Mouse (Mus musculus): ENCODE measurements around the gene Mtmr10. TPM values are rescaled to one million over a fixed set of nuclear protein-coding genes. Genes with fewer than 3 reads are reported as not detected.

Mtmr10 gene
- polyA plus RNA-seq, 1 experiment = 15.2 TPM

DNA sequence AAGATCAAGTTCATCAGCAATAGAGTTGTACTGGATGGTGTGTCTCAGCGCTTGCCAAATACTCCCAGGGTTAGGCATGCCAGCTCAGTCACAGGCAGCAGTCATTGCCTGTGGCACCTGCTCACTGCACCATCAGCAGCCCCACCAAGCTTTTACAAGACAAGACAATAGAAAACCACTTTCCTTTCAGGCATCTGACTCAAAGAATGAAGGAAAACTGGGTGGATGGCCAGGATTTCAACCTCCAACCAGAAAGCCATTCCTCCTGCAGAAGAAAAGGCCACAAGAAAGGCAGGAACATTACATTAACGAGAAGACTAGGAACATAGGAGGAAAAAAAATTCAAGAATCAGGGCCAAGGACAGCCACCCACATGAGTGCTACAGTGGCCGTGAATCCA lies 33.7 kb upstream of the Mtmr10 start:
- Histone ChIP-seq H3K36me3 (ENCODE audit: control insufficient read depth, insufficient read depth, low read length, poor library complexity, severe bottlenecking) (no peaks in the 10 kb centered on the region), H3K27ac (ENCODE audit: insufficient read depth, low read length) (no peak overlapping the region), H3K4me3 (ENCODE audit: low read depth, low read length) (no peak overlapping the region), H3K4me1 (ENCODE audit: control insufficient read depth, insufficient read depth, low read length) (no peaks in the 10 kb centered on the region), H3K9ac (ENCODE audit: low read depth, poor library complexity, severe bottlenecking) (no peak overlapping the region), H3K27me3 (ENCODE audit: control insufficient read depth, insufficient read depth, low read length, poor library complexity, severe bottlenecking) (no peaks in the 10 kb centered on the region), H3K9me3 (replicated peaks; ENCODE audit: control insufficient read depth, insufficient read depth, low read length, poor library complexity, severe bottlenecking) (no peaks in the 10 kb centered on the region)
- TF ChIP-seq EP300 (IDR thresholded peaks at IDR 0.05; ENCODE audit: insufficient read depth, low read depth, low read length) = no peak
- no peak for TF ChIP-seq CTCF (IDR thresholded peaks at IDR 0.05; ENCODE audit: low read depth, low read length)
- no peak for TF ChIP-seq POLR2A (IDR thresholded peaks at IDR 0.05; ENCODE audit: insufficient read depth, low read length)

DNA sequence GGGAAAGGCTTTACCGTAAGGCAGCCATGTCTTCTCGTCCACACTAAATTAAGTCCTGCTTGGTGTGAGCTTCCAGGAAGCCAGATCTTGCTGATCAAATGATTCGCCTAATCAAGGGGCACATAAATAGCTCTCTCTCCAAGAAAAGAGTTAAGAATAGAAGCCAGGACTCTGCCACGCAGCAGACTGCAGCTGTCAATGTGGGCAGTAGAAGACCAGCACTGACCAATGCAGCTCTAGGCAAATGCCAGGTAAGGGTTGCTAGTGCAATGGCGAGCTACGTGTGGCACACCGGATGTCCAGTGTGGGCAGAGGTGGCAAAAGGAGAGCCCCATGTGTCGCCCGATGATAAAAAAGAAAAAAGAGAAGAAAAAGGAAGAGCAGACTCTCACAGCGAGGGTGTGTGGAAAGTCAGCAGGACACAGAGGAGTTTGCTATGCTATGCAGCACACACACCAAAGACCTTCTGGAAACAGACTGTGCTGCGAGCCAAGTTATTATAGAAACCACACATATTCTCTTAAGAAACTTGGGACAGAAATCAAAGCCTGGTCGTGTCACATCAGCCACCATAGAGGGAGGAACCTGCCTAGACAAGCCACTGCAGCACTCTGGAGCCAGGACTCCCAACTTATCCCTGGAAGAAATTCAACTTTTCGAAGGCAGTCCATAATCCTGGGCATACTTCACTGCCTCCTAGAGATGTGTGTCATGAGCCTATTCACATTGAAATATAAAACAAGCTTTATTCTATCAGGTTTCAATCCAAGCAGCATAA lies 21.8 kb upstream of the Mtmr10 start:
- Histone ChIP-seq H3K9me3 (replicated peaks; ENCODE audit: control insufficient read depth, insufficient read depth, low read length, poor library complexity, severe bottlenecking) (no peaks in the 10 kb centered on the region; the same call in none of the 2 replicates), H3K27ac (ENCODE audit: insufficient read depth, low read length) (no peak overlapping the region), H3K36me3 (ENCODE audit: control insufficient read depth, insufficient read depth, low read length, poor library complexity, severe bottlenecking) (no peaks in the 10 kb centered on the region), H3K4me3 (ENCODE audit: low read depth, low read length) (no peak overlapping the region), H3K4me1 (ENCODE audit: control insufficient read depth, insufficient read depth, low read length) (no peaks in the 10 kb centered on the region), H3K27me3 (ENCODE audit: control insufficient read depth, insufficient read depth, low read length, poor library complexity, severe bottlenecking) (no peaks in the 10 kb centered on the region), H3K9ac (ENCODE audit: low read depth, poor library complexity, severe bottlenecking) (no peak overlapping the region)
- no peak for TF ChIP-seq POLR2A (IDR thresholded peaks at IDR 0.05; ENCODE audit: insufficient read depth, low read length)

DNA sequence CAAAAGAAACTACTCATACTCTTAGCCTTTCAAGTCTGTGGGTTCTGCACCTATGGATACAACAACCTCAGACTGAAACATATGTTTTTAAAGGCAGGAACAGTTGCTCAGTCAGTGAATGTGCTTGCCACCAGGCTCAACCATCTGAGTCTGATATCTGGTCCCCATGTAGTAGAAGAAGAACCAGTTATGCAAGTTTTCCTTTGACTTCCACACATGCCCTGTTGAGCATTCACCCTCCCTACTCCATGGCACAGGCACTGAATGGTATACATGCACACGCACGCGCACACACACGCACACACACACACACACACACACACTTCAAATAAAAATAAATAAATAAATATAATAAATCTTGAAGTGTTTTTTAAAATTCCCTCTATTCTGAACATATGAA lies 20.9 kb upstream of the Mtmr10 start:
- no peak overlapping the region for H3K4me3 ChIP-seq (ENCODE audit: low read depth, low read length)
- no peak overlapping the region for H3K27ac ChIP-seq (ENCODE audit: insufficient read depth, low read length)
- no peak for TF ChIP-seq CTCF (IDR thresholded peaks at IDR 0.05; ENCODE audit: low read depth, low read length)
- H3K36me3 ChIP-seq (ENCODE audit: control insufficient read depth, insufficient read depth, low read length, poor library complexity, severe bottlenecking) = no peaks in the 10 kb centered on the region
- no peak overlapping the region for H3K9ac ChIP-seq (ENCODE audit: low read depth, poor library complexity, severe bottlenecking)
- no peaks in the 10 kb centered on the region; the same call in 1 of the 2 replicates for H3K9me3 ChIP-seq (replicated peaks; ENCODE audit: control insufficient read depth, insufficient read depth, low read length, poor library complexity, severe bottlenecking)
- H3K27me3 ChIP-seq (ENCODE audit: control insufficient read depth, insufficient read depth, low read length, poor library complexity, severe bottlenecking) = no peaks in the 10 kb centered on the region
- H3K4me1 ChIP-seq (ENCODE audit: control insufficient read depth, insufficient read depth, low read length) = peaks cover 1% of the 10 kb centered on the region

DNA sequence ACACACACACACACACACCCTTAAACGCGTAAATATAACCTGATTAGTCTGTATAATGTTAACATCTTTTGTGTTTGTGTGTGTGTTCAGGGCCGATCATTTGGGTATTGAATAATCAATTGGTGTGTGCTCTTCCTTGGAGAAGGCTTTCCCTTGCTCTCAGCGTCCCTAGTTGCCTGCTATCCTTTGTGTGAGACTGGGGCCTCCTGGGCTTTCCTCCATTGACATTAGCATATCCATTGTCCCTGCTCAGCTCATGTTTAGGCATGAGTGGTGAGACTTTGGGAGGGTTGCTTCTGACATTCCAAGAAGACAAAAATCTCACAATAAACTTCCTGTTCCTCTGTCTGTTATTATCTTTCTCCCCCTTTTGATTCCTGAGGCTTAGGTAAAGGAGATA lies 15.5 kb upstream of the Mtmr10 start:
- Histone ChIP-seq H3K4me3 (ENCODE audit: low read depth, low read length) (no peak overlapping the region), H3K27ac (ENCODE audit: insufficient read depth, low read length) (no peak overlapping the region), H3K36me3 (ENCODE audit: control insufficient read depth, insufficient read depth, low read length, poor library complexity, severe bottlenecking) (no peaks in the 10 kb centered on the region), H3K27me3 (ENCODE audit: control insufficient read depth, insufficient read depth, low read length, poor library complexity, severe bottlenecking) (no peaks in the 10 kb centered on the region), H3K9me3 (replicated peaks; ENCODE audit: control insufficient read depth, insufficient read depth, low read length, poor library complexity, severe bottlenecking) (no peaks in the 10 kb centered on the region), H3K4me1 (ENCODE audit: control insufficient read depth, insufficient read depth, low read length) (peaks cover 1% of the 10 kb centered on the region), H3K9ac (ENCODE audit: low read depth, poor library complexity, severe bottlenecking) (no peak overlapping the region)
- TF ChIP-seq POLR2A (IDR thresholded peaks at IDR 0.05; ENCODE audit: insufficient read depth, low read length) = no peak
- no peak for TF ChIP-seq CTCF (IDR thresholded peaks at IDR 0.05; ENCODE audit: low read depth, low read length)
- TF ChIP-seq EP300 (IDR thresholded peaks at IDR 0.05; ENCODE audit: insufficient read depth, low read depth, low read length) = 0 out of 2 replicates have a peak, but pooled peaks have one; percentile 22

DNA sequence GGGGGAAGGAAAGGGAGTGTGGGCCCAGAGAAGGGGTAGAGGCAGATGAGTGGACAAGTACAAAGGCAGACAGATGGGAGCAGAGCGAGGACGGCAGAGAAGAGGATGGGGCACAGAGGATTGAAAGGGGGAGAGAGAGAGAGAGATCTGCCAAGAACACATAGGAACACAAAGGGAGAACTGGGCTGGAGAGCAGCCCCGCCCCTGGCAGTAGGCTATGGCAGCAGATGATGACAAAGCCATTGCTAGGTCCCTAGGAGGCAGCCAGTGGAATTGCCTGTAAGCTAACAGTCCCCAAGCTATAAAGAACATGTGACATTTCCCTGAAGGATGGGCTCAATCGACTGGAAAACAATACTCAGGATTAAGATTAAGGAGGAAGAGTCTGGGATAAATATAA lies 11.9 kb upstream of the Mtmr10 start:
- Histone ChIP-seq H3K9ac (ENCODE audit: low read depth, poor library complexity, severe bottlenecking) (no peak overlapping the region), H3K4me1 (ENCODE audit: control insufficient read depth, insufficient read depth, low read length) (peaks cover 1% of the 10 kb centered on the region), H3K27me3 (ENCODE audit: control insufficient read depth, insufficient read depth, low read length, poor library complexity, severe bottlenecking) (no peaks in the 10 kb centered on the region), H3K9me3 (replicated peaks; ENCODE audit: control insufficient read depth, insufficient read depth, low read length, poor library complexity, severe bottlenecking) (no peaks in the 10 kb centered on the region), H3K36me3 (ENCODE audit: control insufficient read depth, insufficient read depth, low read length, poor library complexity, severe bottlenecking) (no peaks in the 10 kb centered on the region), H3K4me3 (ENCODE audit: low read depth, low read length) (no peak overlapping the region), H3K27ac (ENCODE audit: insufficient read depth, low read length) (no peak overlapping the region)
- TF ChIP-seq POLR2A (IDR thresholded peaks at IDR 0.05; ENCODE audit: insufficient read depth, low read length) = no peak
- TF ChIP-seq CTCF (IDR thresholded peaks at IDR 0.05; ENCODE audit: low read depth, low read length) = no peak
- no peak for TF ChIP-seq EP300 (IDR thresholded peaks at IDR 0.05; ENCODE audit: insufficient read depth, low read depth, low read length)

DNA sequence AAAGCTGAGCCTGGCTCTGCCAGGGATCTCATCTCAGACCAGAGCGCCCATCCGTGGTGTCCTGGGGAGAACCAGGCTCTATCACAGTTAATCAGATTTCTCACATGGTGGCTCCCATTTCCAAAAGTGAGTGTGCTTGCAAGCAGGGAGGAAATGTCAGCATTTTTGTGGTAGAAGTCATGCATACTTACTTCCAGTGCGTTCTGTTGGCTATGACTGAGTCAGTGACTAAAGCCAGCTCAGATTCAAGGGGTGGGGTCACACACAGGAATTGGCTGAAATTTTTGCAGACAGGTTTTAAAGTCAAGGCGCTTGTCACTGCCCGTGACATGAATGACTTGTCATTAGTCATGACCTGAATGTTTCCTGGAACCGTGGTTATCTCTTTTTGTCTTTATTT lies 10.5 kb upstream of the Mtmr10 start:
- no peaks in the 10 kb centered on the region for H3K27me3 ChIP-seq (ENCODE audit: control insufficient read depth, insufficient read depth, low read length, poor library complexity, severe bottlenecking)
- H3K4me1 ChIP-seq (ENCODE audit: control insufficient read depth, insufficient read depth, low read length) = no peaks in the 10 kb centered on the region
- TF ChIP-seq EP300 (IDR thresholded peaks at IDR 0.05; ENCODE audit: insufficient read depth, low read depth, low read length) = no peak
- TF ChIP-seq POLR2A (IDR thresholded peaks at IDR 0.05; ENCODE audit: insufficient read depth, low read length) = no peak
- no peak for TF ChIP-seq CTCF (IDR thresholded peaks at IDR 0.05; ENCODE audit: low read depth, low read length)
- no peak overlapping the region for H3K27ac ChIP-seq (ENCODE audit: insufficient read depth, low read length)
- no peak overlapping the region for H3K4me3 ChIP-seq (ENCODE audit: low read depth, low read length)
- no peaks in the 10 kb centered on the region for H3K36me3 ChIP-seq (ENCODE audit: control insufficient read depth, insufficient read depth, low read length, poor library complexity, severe bottlenecking)
- H3K9ac ChIP-seq (ENCODE audit: low read depth, poor library complexity, severe bottlenecking) = no peak overlapping the region
- no peaks in the 10 kb centered on the region for H3K9me3 ChIP-seq (replicated peaks; ENCODE audit: control insufficient read depth, insufficient read depth, low read length, poor library complexity, severe bottlenecking)
